Mouse (Mus musculus) megakaryocyte, adult 5-6 weeks (primary cell): ENCODE data around the gene Shf. TPM values are rescaled to one million over a fixed set of nuclear protein-coding genes. Genes with fewer than 3 reads are reported as not detected.

Source experiments
- ATAC-seq: 2 replicates; pipeline ENCODE4 v1.8.0; 2016; ENCODE audit warnings: mild to moderate bottlenecking, inconsistent platforms; ENCODE audit not compliant: poor library complexity, severe bottlenecking
- total RNA-seq, 2 experiments: library from RNA; stranded (forward) in 1 of 2; stranded (reverse) in 1 of 2; fragments of 153-499, 151-499 nt in 1 of 2; fragments of 221-1000, 200-1000 nt in 1 of 2; gene quantifications; 2 replicates each; pipeline versions ENCODE4 v1.2.3 to v1.2.4; 2015 to 2017

The Shf gene
- total RNA-seq, 2 experiments from 2014 or later: 0.31 to 0.81 TPM

DNA sequence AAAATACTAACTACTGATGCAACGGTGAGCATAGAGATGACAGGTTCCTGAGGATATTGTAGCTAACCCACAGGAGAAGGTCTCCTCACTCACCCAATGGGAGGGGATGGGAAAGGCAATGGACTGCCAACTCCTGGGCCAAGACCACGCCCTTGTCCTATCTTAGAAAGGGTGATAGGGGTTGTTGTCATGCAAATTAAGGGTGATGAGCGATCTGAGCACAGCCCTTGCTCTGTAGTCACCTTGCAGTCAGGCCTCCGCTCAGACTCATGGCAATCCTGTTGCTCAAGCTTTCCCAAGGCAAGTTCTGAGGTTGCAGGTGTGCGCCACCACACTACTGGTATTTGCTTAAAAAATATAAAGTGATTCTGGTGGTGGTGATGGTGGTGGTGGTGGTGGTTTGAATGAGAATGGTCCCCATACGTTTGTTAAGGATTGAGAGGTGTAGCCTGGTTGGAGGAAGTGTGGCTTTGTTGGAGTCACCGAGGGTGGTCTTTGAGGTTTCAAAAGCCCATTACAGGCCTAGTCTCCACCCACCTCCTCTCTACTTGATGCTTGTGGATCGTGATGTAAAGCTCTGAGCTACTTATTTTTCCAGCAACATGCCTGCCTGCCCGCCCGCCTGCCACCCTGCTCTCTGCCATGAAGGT lies 1.3 kb upstream of the Shf start:
- ATAC-seq: no peak

DNA sequence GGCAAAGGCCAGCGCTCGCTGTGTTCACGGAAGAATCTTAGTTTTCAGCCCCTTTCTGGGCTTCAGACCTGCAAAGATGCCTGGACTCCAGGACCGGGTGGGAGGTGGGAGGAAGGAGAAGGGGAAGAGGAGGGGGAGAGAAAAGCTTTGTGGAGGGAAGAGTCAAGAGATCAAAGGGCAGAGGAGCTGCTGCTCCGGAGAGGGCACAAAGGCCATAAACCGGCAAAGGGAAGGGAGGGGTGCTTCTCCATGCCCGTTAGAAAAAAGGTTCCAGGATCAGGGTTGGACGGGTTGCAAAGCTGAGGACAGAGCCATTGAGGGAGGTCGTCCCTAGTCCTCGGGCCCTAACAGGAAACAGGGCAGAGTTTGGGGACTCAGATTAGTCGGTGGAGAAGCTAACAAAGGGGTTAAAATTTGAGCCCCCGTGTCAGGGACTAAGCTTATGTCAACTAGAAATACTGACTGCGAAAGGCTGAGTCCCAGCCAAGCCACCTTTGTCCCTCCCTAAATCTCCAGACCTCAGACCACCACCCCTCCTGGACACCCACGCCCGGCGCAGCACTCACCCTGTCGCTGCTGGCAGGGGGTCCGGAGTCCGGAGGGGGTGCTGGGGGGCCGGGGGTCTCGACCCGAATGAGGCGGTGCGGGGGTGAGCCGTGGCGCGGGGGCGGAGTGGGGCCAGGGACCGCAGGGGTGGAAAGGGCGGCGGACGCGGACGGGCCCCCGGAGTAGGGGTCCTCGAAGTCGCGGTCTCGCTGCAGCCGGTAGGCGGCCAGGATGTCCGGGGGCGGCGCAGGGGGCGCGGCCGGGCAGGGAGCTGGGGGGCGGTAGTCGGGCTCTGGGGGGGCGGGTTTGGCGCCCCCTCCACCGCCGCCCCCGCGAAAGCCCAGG lies 636 bp downstream of the Shf start:
- peak; percentile 3; the same call in 1 of the 2 replicates for ATAC-seq

DNA sequence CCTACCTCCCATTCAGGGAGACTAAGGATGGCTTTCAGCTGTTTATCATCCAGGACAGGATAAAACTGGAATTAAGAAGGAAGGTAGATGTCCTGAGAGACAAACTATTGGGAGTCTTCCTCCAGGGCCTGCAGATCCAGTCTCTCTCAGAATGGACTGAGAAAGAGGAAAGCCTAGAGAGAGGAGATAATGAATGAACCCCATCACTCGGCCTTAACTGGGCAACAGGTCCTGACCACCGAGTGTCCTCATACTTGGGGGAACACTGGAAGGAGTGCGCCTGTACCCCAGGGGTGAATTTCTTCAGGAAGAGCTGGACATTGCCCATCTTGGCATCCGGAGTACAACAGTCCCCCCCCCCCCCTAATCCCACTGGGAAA lies 1.3 kb downstream of the Shf start:
- ATAC-seq: no peak

DNA sequence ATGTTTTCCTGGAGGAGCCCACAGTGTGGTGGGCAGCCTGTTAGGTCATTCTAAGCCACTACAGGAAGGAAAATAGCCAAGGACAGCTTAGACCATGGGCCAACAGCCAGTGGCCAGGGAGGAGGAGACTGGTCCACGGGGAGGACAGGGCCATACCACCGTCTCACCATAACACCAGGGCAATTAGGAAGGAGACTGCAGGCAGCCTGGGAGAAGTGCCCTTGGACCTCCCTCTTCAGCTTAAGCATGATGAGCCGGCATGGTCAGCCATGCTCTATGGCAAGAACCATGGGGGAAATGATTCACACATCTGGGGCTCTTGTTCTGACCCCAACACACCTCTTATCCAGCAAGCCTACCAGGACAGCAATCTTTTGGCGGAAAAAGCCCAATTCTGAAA lies 1.8 kb downstream of the Shf start:
- ATAC-seq: no peak

GRCm38 (mm10) chr2:122366706-122367105 lies 2.3 kb downstream of the Shf start:
- no peak for ATAC-seq

DNA sequence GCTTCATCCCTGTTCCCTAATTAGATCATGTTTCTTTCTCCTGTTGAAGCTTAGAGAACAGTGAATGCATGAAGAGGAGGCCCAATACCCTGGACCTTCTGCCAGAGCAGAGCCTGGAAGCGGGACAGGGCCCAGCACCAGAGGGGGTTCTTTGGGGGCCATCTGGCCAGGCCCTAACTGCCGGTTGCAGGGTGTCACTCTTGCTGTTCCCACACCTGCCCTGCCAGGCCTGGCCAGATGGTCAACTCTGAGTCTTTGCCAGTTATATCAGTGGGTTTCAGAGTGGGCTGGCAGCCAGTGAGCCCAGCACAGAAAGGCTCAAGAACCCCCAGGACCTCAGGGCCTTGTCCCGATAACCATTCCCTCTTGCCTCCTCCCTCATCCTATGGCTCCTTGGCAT lies 2.9 kb downstream of the Shf start:
- no peak for ATAC-seq

DNA sequence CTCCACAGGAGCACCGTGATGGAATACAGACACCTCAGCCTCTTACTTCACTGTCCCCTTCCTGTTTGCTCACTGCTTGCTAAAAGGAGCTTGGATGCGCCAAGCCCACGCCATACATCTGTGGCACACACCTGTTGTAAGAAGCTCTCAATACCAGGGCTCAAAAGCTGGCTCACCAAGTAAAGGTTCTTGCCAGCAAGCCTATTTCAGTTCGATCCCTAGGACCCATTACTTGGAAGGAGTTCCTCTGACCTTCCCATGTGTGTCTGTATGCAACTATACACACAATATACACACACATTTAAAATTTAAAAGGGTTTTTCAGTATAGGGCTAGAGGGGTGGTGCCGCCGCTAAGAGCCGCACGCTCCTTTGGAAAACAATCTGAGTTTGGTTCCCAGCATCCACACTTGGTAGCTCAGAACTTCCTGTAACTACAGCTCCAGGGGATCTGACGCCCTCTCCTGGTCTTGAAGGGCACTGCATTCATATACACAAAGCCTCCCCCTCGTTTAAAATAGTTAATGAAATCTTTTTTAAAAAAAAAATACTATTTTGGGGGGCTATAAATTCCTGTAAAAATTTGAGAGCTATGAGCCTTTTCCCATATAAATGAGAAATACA lies 3.6 kb downstream of the Shf start:
- no peak for ATAC-seq

GRCm38 (mm10) chr2:122364352-122364944 lies 4.5 kb downstream of the Shf start:
- ATAC-seq: no peak

- no peak for ATAC-seq
These were observed 6.1 kb downstream of the Shf start for GRCm38 (mm10) chr2:122362622-122363523.

DNA sequence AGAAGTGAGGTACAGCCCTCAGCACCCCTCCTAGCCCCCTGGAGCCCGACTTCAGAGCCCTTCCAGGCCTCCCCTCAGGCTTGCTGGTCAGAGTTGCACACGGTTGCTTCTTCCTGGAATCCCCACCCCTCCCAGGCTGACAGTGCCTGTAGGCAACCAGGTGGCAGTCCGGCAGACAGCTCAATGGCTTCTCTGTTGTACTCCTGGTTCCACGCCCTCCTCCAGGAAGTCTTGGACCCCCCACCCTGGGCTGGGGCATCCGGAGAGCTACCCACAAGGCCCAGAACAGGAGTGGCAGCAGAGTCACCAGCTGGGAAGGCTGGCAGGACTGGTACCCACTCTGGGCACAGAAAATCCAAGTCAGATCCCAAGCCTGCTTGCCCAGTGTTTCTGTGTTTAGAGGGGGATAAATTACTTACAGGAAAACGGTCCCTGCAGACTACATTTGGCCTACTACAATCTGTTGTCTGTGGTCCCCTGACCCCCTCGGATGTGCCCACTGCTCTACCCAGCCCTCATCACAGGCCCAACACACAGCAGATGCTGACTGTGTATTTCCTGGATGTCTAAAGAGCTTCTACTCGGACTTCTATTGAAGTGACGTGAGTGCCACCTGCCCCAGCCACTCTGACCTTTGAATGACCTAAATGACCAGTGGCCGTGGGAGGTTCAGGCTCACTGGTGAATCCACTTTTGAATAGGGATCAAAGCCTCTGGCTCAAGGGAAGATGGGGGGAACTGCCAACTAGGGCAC lies 6.9 kb downstream of the Shf start:
- no peak for ATAC-seq

DNA sequence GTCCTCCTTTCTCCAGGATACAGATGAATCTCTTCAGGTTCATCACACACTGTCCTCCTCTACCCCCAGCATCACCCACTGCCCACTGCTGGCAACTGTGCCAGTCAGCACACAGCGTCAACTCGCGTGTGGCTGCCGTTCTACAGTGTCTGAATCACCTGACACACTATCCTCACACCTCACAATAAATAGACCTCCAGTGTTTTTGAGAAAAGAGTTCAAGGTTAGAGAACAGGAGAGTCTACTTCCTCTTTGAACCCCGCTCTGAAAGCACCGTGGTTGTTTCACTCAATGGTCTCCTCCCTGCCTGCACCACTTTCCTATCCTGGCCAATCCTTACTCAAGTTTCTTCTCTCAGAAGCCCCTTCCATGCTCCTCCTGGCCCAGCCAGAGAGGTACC lies 7.8 kb downstream of the Shf start:
- ATAC-seq: peak; percentile 26; the same call in 1 of the 2 replicates

- no peak for ATAC-seq
These were observed 8.7 kb downstream of the Shf start for GRCm38 (mm10) chr2:122360310-122360709.

- no peak for ATAC-seq
These were observed 12.8 kb downstream of the Shf start for GRCm38 (mm10) chr2:122356187-122356586.

DNA sequence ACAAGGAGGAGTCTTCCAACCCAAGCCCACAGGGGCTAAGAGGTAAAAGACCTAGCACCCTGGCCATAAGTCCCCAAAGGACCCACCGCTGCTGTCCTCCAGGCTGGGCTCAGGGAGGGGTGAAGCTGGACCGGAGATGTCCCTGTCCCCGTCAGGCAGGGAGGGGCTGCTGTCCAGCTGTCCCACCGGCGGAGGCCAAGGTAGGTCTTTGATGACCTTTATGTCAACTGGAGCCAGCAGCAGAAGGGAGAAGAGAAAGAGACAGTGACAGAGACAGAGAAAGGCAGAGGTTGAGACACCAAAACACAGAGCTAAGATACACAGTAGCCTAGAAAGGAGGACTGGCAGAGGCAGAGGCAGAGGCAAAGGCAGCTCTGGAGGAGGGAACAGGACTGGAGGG lies 13.6 kb downstream of the Shf start:
- no peak for ATAC-seq

- ATAC-seq: no peak
These were observed 14.6 kb downstream of the Shf start for GRCm38 (mm10) chr2:122354191-122354929.

GRCm38 (mm10) chr2:122353765-122354164 lies 15.2 kb downstream of the Shf start:
- ATAC-seq: no peak

GRCm38 (mm10) chr2:122352992-122353391 lies 16.0 kb downstream of the Shf start:
- ATAC-seq: no peak

- no peak for ATAC-seq
These were observed 17.0 kb downstream of the Shf start for GRCm38 (mm10) chr2:122351931-122352329.
